Mouse (Mus musculus): Measurements from ENCODE around the gene Riok2.

Gene Riok2

DNA sequence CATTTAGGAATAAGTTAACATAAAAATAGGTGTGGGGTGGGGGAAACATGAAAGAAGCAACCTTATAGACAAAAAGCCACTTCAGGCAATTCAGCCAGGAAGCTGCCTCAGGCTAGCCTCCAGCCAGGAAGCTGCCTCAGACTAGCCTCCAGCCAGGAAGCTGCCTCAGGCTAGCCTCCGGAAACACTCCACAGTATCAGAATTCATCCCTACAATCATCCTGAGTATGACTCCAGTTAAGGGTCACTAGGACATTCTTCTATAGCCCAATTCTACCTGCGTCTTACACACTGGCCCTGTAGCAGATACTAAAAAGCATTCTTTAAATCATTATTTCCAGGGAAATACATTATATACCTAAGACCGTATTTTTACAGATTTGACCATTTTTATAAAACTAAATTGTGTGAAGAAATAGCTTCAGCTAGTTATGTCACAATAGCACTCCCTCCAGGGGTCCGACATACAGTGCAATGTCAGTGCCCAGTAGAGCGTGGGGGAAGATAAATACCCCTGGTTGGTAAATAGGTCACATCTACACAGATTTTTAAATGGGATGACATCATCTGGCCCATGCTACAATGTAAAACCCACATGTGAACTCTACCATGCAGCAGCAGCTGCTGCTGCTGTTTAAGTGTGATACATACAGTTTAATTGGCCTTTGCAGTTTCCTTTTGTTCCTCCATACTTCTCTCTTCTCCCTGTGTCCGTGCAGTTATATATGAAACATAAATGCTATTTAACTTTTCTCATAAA is 34.8 kb downstream of the Riok2 start:
- DNase-seq: no peak

DNA sequence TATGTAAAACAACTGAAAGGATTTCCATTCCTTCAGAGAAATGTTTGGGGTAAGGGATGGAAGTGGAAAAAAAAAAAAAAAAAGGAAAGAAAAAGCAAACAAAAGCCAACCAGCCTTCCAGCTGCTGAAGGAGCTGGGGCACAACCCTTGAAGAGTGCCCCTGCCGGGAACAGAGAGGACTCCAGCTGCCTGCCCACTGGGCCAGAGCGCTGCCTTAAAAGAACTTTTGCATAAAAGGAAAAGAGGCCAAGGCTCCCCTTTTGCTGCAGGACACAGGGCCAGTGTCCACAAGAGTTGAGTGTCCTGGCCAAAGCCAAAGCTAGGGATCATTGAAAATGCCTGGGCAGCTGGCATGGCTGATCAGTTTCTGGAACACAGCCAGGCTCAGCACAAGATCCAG is 35.5 kb downstream of the Riok2 start:
- no peak for DNase-seq

DNA sequence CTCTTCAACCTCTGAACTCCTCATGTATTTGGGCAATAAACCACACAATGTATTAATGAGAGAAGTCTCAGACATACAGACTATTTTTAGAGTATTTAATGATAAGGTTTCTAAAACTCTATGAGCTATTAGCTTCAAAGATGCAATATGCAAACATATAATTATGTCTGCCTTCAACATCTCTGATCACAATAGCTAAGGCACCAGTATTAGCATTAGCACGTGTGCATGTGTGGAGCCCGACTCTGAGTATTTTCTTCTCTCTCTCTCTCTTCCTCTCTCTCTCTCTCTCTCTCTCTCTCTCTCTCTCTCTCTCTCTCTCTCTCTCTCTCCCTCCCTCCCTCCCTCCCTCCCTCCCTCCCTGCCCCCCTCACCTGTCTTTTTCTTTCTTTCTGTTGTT is 37.3 kb downstream of the Riok2 start:
- DNase-seq: no peak

DNA sequence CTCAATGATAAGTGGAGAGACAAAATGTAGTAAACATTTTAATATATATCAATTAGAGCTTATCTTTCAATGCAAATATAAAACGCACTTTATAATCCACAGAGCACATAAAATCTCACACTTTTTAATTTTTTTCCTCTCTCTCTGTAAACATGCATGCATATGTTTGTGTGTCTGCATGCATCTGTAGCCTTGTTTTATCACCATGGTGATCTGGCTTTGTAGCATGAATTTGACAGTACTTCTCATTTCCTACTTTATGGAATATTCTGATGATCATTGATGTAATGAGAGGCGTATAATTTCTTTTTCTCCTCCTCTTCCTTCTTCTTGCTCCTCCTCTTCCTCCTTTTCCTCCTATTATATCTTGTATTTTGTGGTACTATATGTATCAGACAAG is 38.1 kb downstream of the Riok2 start:
- DNase-seq: no peak

DNA sequence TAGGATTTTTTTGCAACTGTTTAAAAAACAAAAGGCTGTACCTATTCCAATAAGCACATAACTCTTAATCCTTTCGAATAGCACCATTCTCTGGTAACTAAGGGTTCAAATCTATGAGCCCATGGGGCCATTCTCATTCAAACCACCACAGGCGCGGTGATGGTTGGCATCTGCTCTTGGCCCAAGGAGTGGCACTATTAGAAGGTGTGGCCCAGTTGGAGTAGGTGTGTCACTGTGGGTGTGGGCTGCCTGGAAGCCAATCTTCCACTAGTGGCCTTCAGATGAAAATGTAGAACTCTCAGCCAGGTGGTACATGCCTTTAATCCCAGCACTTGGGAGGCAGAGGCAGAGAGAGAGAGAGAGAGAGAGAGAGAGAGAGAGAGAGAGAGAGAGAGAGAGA is 40.1 kb downstream of the Riok2 start:
- no peak for DNase-seq

DNA sequence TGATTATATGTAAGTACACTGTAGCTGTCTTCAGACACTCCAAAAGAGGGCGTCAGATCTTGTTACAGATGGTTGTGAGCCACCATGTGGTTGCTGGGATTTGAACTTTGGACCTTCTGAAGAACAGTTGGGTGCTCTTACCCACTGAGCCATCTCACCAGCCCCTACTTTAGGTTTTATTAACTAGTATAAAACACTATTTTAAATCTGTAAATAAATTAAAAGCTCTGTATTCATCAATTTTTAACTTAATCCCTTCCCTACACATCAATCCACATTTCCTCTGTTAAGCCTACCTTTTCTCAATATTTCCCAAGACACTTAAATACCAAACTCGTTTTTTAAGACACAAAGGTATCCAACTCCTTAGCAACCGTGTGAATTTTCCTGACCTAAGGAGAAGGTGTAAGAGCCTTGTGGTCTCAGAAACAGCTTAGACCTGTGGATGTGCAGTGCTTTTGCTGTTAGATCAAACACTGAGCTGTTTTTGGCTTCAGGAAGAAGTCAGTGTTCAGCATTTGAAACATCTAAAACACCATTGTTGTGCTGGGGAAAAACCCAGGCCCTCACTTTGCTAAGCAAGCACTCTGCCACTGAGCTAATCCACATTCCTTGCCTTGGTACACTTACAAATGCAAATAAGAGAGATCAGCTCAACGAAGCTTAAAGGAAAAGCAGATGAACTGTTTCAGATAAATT is 50.6 kb downstream of the Riok2 start:
- DNase-seq: no peak

DNA sequence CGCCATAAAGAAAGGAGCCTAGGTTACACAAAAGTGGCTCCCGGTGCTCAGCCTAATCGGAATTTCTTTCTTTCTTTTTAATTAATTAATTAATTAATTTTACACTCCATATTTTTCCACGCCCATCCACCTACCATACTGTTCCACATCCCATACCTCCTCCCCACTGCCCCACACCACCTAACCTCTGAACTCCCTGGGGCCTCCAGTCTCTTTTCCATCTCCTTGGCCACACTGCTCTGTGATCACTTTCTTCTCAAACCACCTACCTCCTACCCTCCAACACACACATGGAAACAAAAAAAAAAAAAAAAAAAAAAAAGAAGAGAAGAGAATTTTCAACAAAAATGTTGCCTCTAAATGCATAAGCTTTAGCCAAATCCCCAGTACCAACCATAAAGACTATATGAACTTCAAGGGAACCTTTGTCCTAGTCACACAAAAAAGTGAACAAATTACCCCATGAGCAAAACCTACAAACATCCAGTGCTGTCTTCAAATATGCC is 51.3 kb downstream of the Riok2 start:
- no peak for DNase-seq

DNA sequence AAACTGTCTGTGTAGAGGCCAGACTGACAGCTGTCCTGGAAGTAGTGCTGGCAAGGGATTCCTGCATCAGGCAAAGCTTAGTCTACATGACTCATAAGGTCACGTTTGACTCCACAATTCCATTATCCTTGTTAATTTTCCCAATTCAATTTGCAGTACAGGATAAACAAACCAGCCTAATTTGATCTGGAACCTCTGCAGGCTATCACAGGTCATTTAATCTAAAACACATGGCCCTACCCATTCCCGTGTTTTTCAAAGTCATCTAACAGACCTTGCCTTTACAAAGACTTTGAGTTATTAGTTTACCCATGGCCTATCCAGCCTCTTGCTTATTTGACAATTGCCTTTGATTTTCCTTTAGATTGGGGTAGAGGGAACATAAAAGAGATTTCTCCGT is 51.8 kb downstream of the Riok2 start:
- DNase-seq: no peak

DNA sequence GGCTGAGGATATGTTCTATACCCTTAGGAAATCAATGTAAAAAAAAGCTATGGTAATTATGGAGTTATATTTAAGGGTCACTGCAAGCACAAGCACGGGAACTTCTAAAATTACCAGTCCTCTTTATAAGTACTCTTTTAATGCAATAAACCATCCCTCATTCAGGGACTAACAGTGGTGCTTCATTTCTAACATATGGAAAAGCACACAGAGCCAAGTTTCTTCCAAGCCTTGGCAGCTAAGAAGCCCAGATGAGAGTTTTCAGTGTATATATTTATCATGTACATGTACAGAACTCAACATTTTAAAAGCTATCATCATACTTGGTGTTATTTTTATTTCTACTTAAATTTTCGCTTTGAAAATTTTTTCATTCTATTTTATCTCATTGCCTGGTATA is 54.8 kb downstream of the Riok2 start:
- DNase-seq: no peak

DNA sequence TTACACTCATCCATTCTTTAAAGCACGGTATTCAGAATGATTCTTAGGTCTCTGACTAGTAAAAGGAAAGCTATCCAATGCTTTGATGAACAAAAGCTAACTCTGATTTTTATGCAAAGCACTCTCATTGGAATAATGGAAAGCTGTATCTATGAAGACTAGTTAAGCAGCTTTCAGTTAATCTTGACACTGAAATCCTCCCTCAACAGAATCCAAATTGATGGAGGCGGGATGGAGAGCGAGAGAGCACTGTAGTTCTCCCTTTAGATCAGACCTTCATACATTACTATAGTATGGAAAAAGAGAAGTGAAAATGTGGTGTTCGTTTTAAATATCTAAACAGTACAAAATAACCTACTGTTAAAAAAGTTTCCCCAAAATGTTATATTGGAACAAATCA is 59.6 kb downstream of the Riok2 start:
- DNase-seq: no peak

DNA sequence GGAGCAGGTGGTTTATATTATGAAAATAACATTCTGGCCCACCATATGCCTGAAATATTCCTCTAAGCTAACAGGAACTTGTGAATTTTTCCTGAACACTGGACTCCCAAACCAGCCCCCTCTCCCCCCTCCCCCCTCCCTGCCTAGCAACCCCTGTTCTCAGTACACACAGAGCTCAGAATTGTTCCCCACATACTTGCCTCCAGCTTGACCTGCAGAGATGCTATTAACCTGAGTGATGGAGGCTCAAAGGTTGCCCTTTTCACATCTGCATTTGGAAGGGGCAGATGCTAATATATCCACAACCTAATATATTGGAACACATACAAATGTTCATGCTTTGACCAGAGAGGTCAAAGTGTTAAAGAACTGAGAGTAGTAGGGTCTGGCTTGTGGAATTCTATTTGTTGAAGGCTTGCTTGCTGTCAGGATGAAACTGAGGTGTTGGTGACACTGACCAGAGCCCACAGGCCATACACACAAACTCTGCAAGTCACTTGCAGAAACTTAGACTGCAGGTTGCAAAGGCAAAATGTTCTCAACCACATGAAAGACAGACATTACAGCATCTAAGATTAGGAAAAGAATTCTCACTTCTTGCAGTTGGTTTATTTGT is 64.6 kb downstream of the Riok2 start:
- DNase-seq: no peak

DNA sequence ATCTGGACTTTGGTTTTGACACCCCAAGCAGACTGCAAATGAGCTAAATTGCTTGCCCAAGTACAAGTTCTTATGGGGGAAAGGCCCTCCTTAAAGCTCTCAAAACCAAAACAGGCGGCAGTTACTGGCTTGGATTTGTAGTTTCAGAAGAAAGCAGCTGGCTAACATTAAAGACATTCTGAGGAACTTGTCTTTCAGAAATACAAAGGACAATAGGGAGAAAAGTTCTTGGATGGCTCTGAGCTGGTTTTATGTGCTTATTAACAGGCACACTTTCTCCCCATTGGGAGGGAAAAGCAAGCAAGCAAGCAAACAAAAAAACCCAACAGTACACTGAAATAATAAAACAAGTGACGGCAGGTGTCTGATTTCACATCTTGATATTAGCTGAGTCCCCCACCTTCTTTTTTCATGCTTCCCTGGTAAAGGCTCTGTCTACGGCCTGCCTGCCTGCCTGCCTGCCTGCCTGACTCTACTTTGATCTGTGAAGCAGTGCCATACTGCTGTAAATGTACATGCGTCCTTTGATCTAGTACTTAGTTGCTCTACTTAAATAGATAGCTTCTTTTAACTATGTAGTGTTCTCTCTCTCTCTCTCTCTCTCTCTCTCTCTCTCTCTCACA is 67.9 kb downstream of the Riok2 start:
- no peak for DNase-seq

DNA sequence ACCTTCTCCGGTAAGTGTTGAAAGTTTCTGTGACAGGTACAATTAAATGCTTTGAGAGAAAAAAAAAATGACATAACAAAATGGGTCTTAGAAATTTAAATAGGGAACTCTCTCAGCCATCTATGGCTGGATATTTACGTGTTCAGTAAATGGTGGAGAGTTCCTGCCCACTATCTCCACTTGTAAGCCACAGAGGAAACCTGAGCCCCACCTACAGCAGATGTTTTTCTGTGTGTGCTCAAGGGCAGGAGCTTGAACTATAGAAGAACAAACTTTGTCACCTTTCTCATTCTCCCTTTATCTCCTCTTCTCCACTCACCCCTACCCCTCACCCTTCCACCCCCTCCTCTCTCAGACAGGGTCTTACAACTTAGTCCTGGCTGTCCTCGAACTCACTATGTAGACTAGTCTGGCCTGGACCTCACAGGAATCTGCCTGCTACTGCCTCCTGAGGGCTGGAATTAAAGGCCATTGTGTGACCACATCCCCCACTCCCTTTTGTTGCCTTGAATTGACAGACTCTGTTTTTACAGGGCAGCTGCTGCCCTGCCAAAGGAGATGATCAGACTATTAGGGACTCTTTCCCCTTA is 70.3 kb downstream of the Riok2 start:
- DNase-seq: no peak

All from cerebellum, adult 9-11 months (tissue).